Mouse (Mus musculus) left cerebral cortex, adult 2 months (tissue): ENCODE measurements around the gene Dhh. TPM values are rescaled to one million over a fixed set of nuclear protein-coding genes. Genes with fewer than 3 reads are reported as not detected.

ENCODE experiments used
- DNase-seq, 2 experiments: peaks; one replicate each; pipeline ENCODE4 v3.0.0; 2021 to 2022; ENCODE audit warnings: low spot score in 2 of 2, mixed read lengths in 1 of 2; ENCODE audit errors: extremely low spot score in 1 of 2
- H3K27ac ChIP-seq: fragments of 200-600 bp; 2 replicates; pipeline ENCODE4 v1.8.1; 2022
- H3K4me3 ChIP-seq: fragments of 200-600 bp; 2 replicates; pipeline ENCODE4 v1.8.1; 2022
- CTCF ChIP-seq: fragments of 200-600 bp; IDR thresholded peaks from 2 replicates; pipeline ENCODE4 v1.8.1; 2022; ENCODE audit warnings: antibody characterized with exemption, mild to moderate bottlenecking, moderate library complexity
- intact Hi-C: fragments of 180-260 bp; cut with DNase I; formaldehyde crosslinking; loops from one replicate; pipeline ENCODE4 v1.15.1; 2025
- total RNA-seq, 2 experiments: library from RNA; stranded (reverse); gene quantifications; 2 replicates each; pipeline ENCODE4 v1.2.3; 2021

The Dhh gene
- total RNA-seq, 2 experiments from 2014 or later = 0.28 TPM; not detected in 1

DNA sequence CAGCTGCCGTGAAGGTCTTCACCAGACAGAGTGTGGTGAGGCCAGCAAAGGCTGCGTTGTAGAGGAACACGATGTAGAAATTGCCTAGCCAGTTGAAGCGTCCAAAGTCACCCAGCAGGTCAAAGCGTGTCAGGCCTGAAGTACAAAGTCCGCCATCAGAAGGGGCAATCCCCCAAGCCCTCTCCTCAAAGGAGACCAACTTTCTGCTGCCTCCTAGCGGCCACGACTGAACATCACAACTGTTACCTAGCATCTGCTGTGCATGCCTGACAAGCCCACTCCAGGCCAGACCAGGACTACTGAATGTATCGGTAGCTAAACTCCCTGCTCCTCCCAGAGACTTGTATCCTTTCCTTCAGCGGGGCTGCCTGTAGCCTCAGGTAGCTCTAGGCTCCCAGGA, 6.4 kb upstream of the Dhh start:
- intact Hi-C loops = no loop called here
- no peak overlapping the region for H3K27ac ChIP-seq
- H3K4me3 ChIP-seq = no peak overlapping the region
- TF ChIP-seq CTCF = peak; percentile 71
- DNase-seq = no peak

GRCm38 (mm10) chr15:98902600-98902999, 4.3 kb upstream of the Dhh start:
- Histone ChIP-seq H3K27ac (no peak overlapping the region), H3K4me3 (no peak overlapping the region)
- intact Hi-C loops = no loop called here
- no peak for DNase-seq
- no peak for TF ChIP-seq CTCF

- peak; percentile 11 for TF ChIP-seq CTCF
- Histone ChIP-seq H3K4me3 (no peak overlapping the region), H3K27ac (no peak overlapping the region)
- intact Hi-C loops = no loop called here
- no peak for DNase-seq
Measured at GRCm38 (mm10) chr15:98901530-98901929, 3.2 kb upstream of the Dhh start.

GRCm38 (mm10) chr15:98897495-98897894, 845 bp downstream of the Dhh start:
- intact Hi-C loops = loop anchor here (10.0 kb wide), 1 partner anchor 307 kb away; no protein-coding TSS in a partner anchor

GRCm38 (mm10) chr15:98895635-98896589, 2.4 kb downstream of the Dhh start:
- no peak for DNase-seq
- Histone ChIP-seq H3K4me3 (peak overlapping the region; percentile 27), H3K27ac (no peak overlapping the region)
- TF ChIP-seq CTCF = no peak
- intact Hi-C loops = loop anchor here (10.0 kb wide), 1 partner anchor 309 kb away; no protein-coding TSS in a partner anchor

More at GRCm38 (mm10) chr15:98897495-98897894, 845 bp downstream of the Dhh start:
- H3K27ac ChIP-seq = no peak overlapping the region
- no peak for TF ChIP-seq CTCF
- H3K4me3 ChIP-seq = no peak overlapping the region
- DNase-seq = no peak

DNA sequence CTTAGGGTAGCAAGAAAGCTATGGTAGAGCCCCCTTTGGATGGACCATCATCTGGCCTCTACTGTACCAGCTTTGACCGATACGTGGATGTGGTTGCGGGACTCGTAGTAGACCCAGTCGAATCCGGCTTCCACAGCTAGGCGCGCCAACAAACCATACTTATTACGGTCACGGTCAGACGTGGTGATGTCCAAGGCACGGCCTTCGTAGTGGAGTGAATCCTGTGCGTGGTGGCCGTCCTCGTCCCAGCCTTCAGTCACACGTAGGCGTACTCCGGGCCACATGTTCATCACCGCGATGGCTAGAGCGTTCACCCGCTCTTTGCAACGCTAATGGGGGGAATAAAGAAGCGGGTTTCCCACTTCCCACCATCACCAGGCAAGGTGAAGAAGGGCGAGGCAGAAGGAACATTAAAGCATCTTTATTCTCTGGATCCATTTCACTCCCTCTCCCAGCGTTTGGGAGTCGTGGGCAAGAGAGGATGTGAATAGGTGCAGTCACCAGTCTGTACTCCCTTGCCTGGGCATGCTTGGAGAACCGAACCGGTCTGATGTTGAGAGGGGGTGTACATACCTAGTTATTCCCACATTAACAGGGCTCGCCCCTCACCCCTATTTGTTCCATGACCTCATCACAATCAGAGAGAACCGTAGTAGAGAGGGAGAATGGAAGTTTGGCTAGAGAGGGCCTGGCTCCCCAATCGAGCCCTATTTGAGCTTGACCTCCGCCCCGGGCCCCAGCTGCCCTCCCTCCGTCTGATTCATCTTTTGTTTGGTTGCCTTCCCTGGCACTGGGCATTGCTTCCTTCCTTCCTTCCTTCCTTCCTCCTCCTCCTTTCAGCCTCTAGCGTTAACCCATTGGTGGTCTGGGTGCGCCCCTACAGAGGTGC, 3.4 kb downstream of the Dhh start:
- no peak for TF ChIP-seq CTCF
- no peak for DNase-seq
- no peak overlapping the region for H3K27ac ChIP-seq
- H3K4me3 ChIP-seq = peak overlapping the region; percentile 46
- intact Hi-C loops = loop anchor here (10.0 kb wide), 1 partner anchor 310 kb away; no protein-coding TSS in a partner anchor

- H3K27ac ChIP-seq = no peak within 1 kb of the TSS
- intact Hi-C loops = loop anchor here (10.0 kb wide), 1 partner anchor 311 kb away; no protein-coding TSS in a partner anchor
- TF ChIP-seq CTCF = no peak
- peak within 1 kb of the TSS; percentile 46 for H3K4me3 ChIP-seq
- DNase-seq = peak; percentile 41 to 63
Measured at GRCm38 (mm10) chr15:98893940-98894745, 4.2 kb downstream of the Dhh start, which contains the start of gene Rhebl1. TSS of gene Rhebl1 (minus strand) at chr15:98894540.

- no peak overlapping the region for H3K27ac ChIP-seq
- DNase-seq = no peak
- H3K4me3 ChIP-seq = no peak overlapping the region
- intact Hi-C loops = loop anchor here (10.0 kb wide), 1 partner anchor 312 kb away; no protein-coding TSS in a partner anchor
- no peak for TF ChIP-seq CTCF
Measured at GRCm38 (mm10) chr15:98893036-98893435, 5.3 kb downstream of the Dhh start.

DNA sequence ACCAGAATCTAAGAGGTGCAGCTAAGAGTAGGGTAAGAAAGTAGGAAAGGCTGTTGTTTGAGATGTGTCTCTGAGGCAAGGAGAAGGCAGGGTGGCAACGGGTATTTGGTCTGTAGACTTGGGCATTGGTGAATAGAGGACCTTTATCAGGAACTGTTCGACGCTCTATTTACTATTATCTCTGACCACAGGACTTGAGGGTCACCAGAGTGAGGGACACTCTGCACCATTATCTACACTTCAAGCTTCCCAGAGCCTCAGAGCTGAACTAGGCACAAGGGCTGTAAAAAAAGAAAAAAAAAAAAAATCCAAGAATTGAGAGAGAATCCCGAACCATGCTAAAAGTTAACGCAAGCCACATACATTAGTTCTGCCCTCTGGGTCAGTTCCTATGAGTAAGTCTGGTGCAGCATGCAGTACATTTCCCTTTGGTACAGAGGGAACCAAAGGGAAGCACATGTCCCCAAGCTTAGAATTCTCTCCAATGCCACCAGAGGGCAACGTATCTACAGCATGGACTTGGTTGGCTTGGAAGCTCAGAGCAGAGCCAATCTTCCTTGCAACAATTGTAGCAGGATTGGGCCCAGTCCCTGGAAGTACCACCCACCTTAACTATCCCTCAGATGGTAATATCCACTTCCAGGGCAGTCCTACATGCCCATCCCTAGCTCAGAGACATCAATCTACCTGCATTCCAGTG, 6.3 kb downstream of the Dhh start:
- TF ChIP-seq CTCF = peak; percentile 89
- H3K4me3 ChIP-seq = no peak overlapping the region
- intact Hi-C loops = loop anchor here (1.0 to 10.0 kb wide), 3 partner anchors 36 to 313 kb away; no protein-coding TSS in a partner anchor
- peak; percentile 38 to 61 for DNase-seq
- no peak overlapping the region for H3K27ac ChIP-seq

GRCm38 (mm10) chr15:98891198-98891742, 7.1 kb downstream of the Dhh start:
- intact Hi-C loops = loop anchor here (10.0 kb wide), 1 partner anchor 314 kb away; no protein-coding TSS in a partner anchor

More at GRCm38 (mm10) chr15:98891198-98891742, 7.1 kb downstream of the Dhh start:
- DNase-seq = no peak
- Histone ChIP-seq H3K4me3 (no peak overlapping the region), H3K27ac (no peak overlapping the region)
- TF ChIP-seq CTCF = no peak
